In the genomic region with DNA sequence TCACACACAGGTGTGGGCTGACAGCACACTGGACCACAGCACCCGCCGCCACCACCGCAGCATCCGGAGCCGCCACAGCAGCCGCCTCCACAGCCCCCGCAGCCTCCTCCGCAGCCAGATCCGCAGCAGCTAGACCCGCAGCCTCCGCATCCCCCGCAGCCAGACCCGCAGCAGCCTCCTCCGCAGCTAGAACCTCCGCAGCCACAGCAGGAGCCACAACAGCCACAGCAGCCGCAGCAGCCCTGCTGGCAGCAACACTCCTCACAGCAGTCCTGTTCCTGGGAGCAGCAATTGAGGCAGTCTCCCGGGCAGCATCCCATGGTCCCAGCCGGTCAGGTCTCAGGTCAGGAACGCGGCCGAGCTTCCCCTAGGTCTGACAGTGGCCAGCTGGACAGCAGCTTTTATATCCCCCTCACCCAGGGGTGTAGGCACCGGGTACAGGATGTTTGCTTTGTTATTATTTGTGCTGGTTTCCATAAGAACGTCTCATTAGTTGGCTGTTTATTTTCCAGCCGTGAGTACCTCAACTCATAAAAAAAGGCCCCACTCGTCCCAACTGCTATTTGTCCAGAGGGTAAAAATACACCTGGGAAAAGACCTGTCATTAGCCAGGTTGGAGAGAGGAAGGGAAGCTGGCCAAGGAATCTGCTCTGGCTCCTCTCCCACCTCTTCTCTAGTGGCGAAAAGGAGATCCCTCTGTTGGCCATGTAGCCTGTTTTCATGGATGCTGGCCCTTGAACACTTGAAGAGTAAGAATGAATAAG, we compare ENCODE assay signal across 11 mouse cellular contexts. TPM values are rescaled to one million over a fixed set of nuclear protein-coding genes. Genes with fewer than 3 reads are reported as not detected.
DNase-seq lines count a peak whose midpoint lies in the region; ATAC-seq and TF ChIP-seq lines count a peak whose summit lies in the region.
"Had no signal": no experiment of that assay in that cellular context is flagged by ENCODE, and none has a peak within 500 bp of the region (broad histone marks: within the 10 kb centered on the region; RNA-seq: fewer than 3 reads in every experiment).

Gene Krtap17-1 (minus strand): TSS at position 375 of the 764 bp plus-strand sequence.

- no peaks in the 10 kb centered on the region for H3K4me1 ChIP-seq in intestine, embryonic 15.5 days (replicated peaks)
- H3K4me1 ChIP-seq in intestine, embryonic 16.5 days (ENCODE audit: control insufficient read depth, insufficient read depth, low read length): no peaks in the 10 kb centered on the region
- H3K4me1 ChIP-seq in embryonic facial prominence, embryonic 10.5 days: peaks cover 6% of the 10 kb centered on the region
- H3K4me1 ChIP-seq in hindbrain, embryonic 11.5 days (replicated peaks; ENCODE audit: control insufficient read depth, insufficient read depth, low read length): no peaks in the 10 kb centered on the region
- H3K4me1 ChIP-seq in midbrain, embryonic 10.5 days: peaks cover 7% of the 10 kb centered on the region
- H3K4me1 ChIP-seq in liver, postnatal 0 days (ENCODE audit: insufficient read depth): no peaks in the 10 kb centered on the region

- WGBS in intestine, embryonic 15.5 days: 12% methylated on average over 26 of the region's 26 CpGs
- 17% methylated on average over 24 of the region's 26 CpGs for WGBS in intestine, embryonic 16.5 days
- 28% methylated on average over 26 of the region's 26 CpGs for WGBS in embryonic facial prominence, embryonic 10.5 days
- WGBS in hindbrain, embryonic 11.5 days: 36% methylated on average over 23 of the region's 26 CpGs
- WGBS in midbrain, embryonic 10.5 days: 33% methylated on average over 26 of the region's 26 CpGs
- 27% methylated on average over 26 of the region's 26 CpGs for WGBS in liver, postnatal 0 days (ENCODE audit: insufficient replicate concordance)

- TF ChIP-seq CTCF in liver, postnatal 0 days (IDR thresholded peaks at IDR 0.05; ENCODE audit: low read depth): no peak

- DNase-seq in embryonic facial prominence, embryonic 10.5 days (ENCODE audit: low spot score): peak; percentile 17
- DNase-seq in hindbrain, embryonic 11.5 days (ENCODE audit: low spot score): peak; percentile 2
- no peak for DNase-seq in midbrain, embryonic 10.5 days (ENCODE audit: low spot score)
- DNase-seq in liver, postnatal 0 days: no peak
- DNase-seq in urinary bladder, postnatal 4 days (ENCODE audit: low spot score in 2 of 2): no peak
- DNase-seq in ovary, postnatal 14 days (ENCODE audit: low spot score): no peak
- DNase-seq: left cerebral cortex, postnatal 4 days had no signal

- no peaks in the 10 kb centered on the region for H3K36me3 ChIP-seq in intestine, embryonic 15.5 days
- no peaks in the 10 kb centered on the region for H3K36me3 ChIP-seq in intestine, embryonic 16.5 days (ENCODE audit: control insufficient read depth, insufficient read depth, low read length)
- H3K36me3 ChIP-seq in embryonic facial prominence, embryonic 10.5 days (replicated peaks): no peaks in the 10 kb centered on the region
- no peaks in the 10 kb centered on the region for H3K36me3 ChIP-seq in hindbrain, embryonic 11.5 days (ENCODE audit: control insufficient read depth, insufficient read depth, low read length)
- H3K36me3 ChIP-seq in midbrain, embryonic 10.5 days: no peaks in the 10 kb centered on the region
- H3K36me3 ChIP-seq in liver, postnatal 0 days (replicated peaks; ENCODE audit: insufficient read depth, low read length): no peaks in the 10 kb centered on the region

- H3K9me3 ChIP-seq in intestine, embryonic 15.5 days: no peaks in the 10 kb centered on the region
- no peaks in the 10 kb centered on the region for H3K9me3 ChIP-seq in intestine, embryonic 16.5 days (ENCODE audit: control insufficient read depth, low read length)
- no peaks in the 10 kb centered on the region for H3K9me3 ChIP-seq in embryonic facial prominence, embryonic 10.5 days
- H3K9me3 ChIP-seq in hindbrain, embryonic 11.5 days (ENCODE audit: control insufficient read depth, low read length): no peaks in the 10 kb centered on the region
- H3K9me3 ChIP-seq in midbrain, embryonic 10.5 days (replicated peaks): no peaks in the 10 kb centered on the region
- H3K9me3 ChIP-seq in liver, postnatal 0 days (ENCODE audit: low read length): no peaks in the 10 kb centered on the region

- no peak within 1 kb of the TSS for H3K27ac ChIP-seq in intestine, embryonic 15.5 days
- no peak within 1 kb of the TSS for H3K27ac ChIP-seq in intestine, embryonic 16.5 days (ENCODE audit: low read length)
- no peak within 1 kb of the TSS for H3K27ac ChIP-seq in embryonic facial prominence, embryonic 10.5 days (replicated peaks)
- H3K27ac ChIP-seq in hindbrain, embryonic 11.5 days (ENCODE audit: low read depth, low read length): no peak within 1 kb of the TSS
- peak within 1 kb of the TSS; percentile 63 for H3K27ac ChIP-seq in midbrain, embryonic 10.5 days (replicated peaks)
- no peak within 1 kb of the TSS for H3K27ac ChIP-seq in liver, postnatal 0 days (ENCODE audit: low read depth)

- 0 out of 2 replicates have a peak, but pooled peaks cover 3% of the 10 kb centered on the region for H3K27me3 ChIP-seq in intestine, embryonic 15.5 days (replicated peaks)
- H3K27me3 ChIP-seq in intestine, embryonic 16.5 days (replicated peaks; ENCODE audit: control insufficient read depth, insufficient read depth, low read length): 0 out of 2 replicates have a peak, but pooled peaks cover 5% of the 10 kb centered on the region
- peaks cover 26% of the 10 kb centered on the region for H3K27me3 ChIP-seq in embryonic facial prominence, embryonic 10.5 days (replicated peaks; ENCODE audit: low read depth, poor library complexity, severe bottlenecking)
- no peaks in the 10 kb centered on the region for H3K27me3 ChIP-seq in hindbrain, embryonic 11.5 days (ENCODE audit: control insufficient read depth, insufficient read depth, low read length)
- peaks cover 25% of the 10 kb centered on the region for H3K27me3 ChIP-seq in midbrain, embryonic 10.5 days (ENCODE audit: low read depth, poor library complexity, severe bottlenecking)
- 0 out of 2 replicates have a peak, but pooled peaks cover 6% of the 10 kb centered on the region for H3K27me3 ChIP-seq in liver, postnatal 0 days (ENCODE audit: insufficient read depth, low read length)

- no peak within 1 kb of the TSS for H3K9ac ChIP-seq in intestine, embryonic 15.5 days
- no peak within 1 kb of the TSS for H3K9ac ChIP-seq in intestine, embryonic 16.5 days (ENCODE audit: low read depth, low read length)
- peak within 1 kb of the TSS; percentile 34; the same call in 1 of the 2 replicates for H3K9ac ChIP-seq in hindbrain, embryonic 11.5 days (ENCODE audit: low read depth, low read length)
- H3K9ac ChIP-seq in liver, postnatal 0 days (replicated peaks): no peak within 1 kb of the TSS

- H3K4me2 ChIP-seq in intestine, embryonic 15.5 days (replicated peaks): peak within 1 kb of the TSS; percentile 17; the same call in 1 of the 2 replicates
- no peak within 1 kb of the TSS for H3K4me2 ChIP-seq in intestine, embryonic 16.5 days (ENCODE audit: low read depth, low read length)
- H3K4me2 ChIP-seq in hindbrain, embryonic 11.5 days (replicated peaks; ENCODE audit: low read depth, low read length): peak within 1 kb of the TSS; percentile 14; the same call in 1 of the 2 replicates
- H3K4me2 ChIP-seq in liver, postnatal 0 days (ENCODE audit: low read depth, low read length): no peak within 1 kb of the TSS

- ATAC-seq in intestine, embryonic 15.5 days: no peak
- no peak for ATAC-seq in intestine, embryonic 16.5 days
- no peak for ATAC-seq in hindbrain, embryonic 11.5 days (ENCODE audit: low FRiP score)
- ATAC-seq in liver, postnatal 0 days: no peak

- H3K4me3 ChIP-seq in intestine, embryonic 15.5 days (replicated peaks): no peak within 1 kb of the TSS
- H3K4me3 ChIP-seq in intestine, embryonic 16.5 days (ENCODE audit: low read length): no peak within 1 kb of the TSS
- peak within 1 kb of the TSS; percentile 34 for H3K4me3 ChIP-seq in embryonic facial prominence, embryonic 10.5 days
- no peak within 1 kb of the TSS for H3K4me3 ChIP-seq in hindbrain, embryonic 11.5 days (ENCODE audit: low read depth, low read length)
- peak within 1 kb of the TSS; percentile 40 for H3K4me3 ChIP-seq in midbrain, embryonic 10.5 days
- H3K4me3 ChIP-seq in liver, postnatal 0 days (ENCODE audit: low read depth, low read length): no peak within 1 kb of the TSS

- no peak for TF ChIP-seq EP300 in liver, postnatal 0 days (IDR thresholded peaks at IDR 0.05; ENCODE audit: low read depth)

RNA-seq across cellular contexts. Expression of gene Krtap17-1, which starts in this region (rescaled TPM):
- polyA plus RNA-seq in intestine, embryonic 15.5 days (2015; fragmentation: Nextera tagmentation; extraction: Ambion mirVana): 0.26 TPM in 1 of 2 replicates, not detected in the other
- not detected in 2 replicates for polyA plus RNA-seq in intestine, embryonic 16.5 days (2015; fragmentation: Nextera tagmentation; extraction: Ambion mirVana)
- polyA plus RNA-seq in embryonic facial prominence, embryonic 10.5 days (2016; fragmentation: Nextera tagmentation; extraction: Ambion mirVana): not detected in 2 replicates
- 0.23 TPM in 1 of 2 replicates, not detected in the other for polyA plus RNA-seq in hindbrain, embryonic 11.5 days (2014; fragmentation: Nextera tagmentation; extraction: Ambion mirVana)
- not detected in 2 replicates for polyA plus RNA-seq in midbrain, embryonic 10.5 days (2016; fragmentation: Nextera tagmentation; extraction: Ambion mirVana)
- not detected in 2 replicates for polyA plus RNA-seq in liver, postnatal 0 days (2015; fragmentation: Nextera tagmentation; extraction: Ambion mirVana)
- polyA plus RNA-seq: heart, postnatal 0 days; stomach, embryonic 16.5 days had no signal

Comparison
In these comparisons a context has a peak if more than half of its experiments do, and no peak if none do; other contexts are left out.
1. Peak in DNase-seq and H3K4me3 ChIP-seq in embryonic facial prominence, embryonic 10.5 days; RNA of the gene not detected or under 1 TPM.
2. Peak in DNase-seq, H3K9ac ChIP-seq and H3K4me2 ChIP-seq in hindbrain, embryonic 11.5 days; RNA of the gene not detected or under 1 TPM.